Mouse (Mus musculus): ENCODE results near the gene Adat2.

Adat2 gene

GRCm38 (mm10) chr10:13596866-13597265 is 44.2 kb downstream of the Adat2 start:
- DNase-seq (ENCODE audit: low spot score): no peak

DNA sequence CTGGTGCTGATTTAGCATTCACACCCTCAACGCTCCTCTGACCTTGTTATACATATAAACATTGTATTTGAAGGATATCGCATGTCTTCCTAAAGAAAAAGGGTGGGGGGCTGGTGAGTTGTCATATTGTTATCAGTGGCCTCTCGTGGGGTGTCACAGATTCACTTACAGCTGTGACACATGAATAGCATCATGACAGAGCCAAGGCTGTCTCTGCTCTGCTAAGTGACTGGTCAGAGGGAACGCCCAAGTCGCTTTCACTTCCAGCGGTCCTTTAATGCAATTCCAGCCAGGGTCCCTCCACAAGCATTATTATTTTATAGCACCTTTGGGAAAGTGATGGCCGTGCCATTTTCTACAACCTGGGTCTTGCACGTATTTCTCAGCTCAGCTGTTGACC is 44.8 kb downstream of the Adat2 start:
- DNase-seq (ENCODE audit: low spot score): no peak

GRCm38 (mm10) chr10:13600926-13601325 is 48.2 kb downstream of the Adat2 start:
- DNase-seq (ENCODE audit: low spot score): no peak

Measured in embryo, embryonic 10 days (tissue).